Mouse (Mus musculus): ENCODE data around the gene Eif2b2. TPM values are rescaled to one million over a fixed set of nuclear protein-coding genes. Genes with fewer than 3 reads are reported as not detected.

Gene Eif2b2
- polyA plus RNA-seq, 1 experiment = 342 TPM

DNA sequence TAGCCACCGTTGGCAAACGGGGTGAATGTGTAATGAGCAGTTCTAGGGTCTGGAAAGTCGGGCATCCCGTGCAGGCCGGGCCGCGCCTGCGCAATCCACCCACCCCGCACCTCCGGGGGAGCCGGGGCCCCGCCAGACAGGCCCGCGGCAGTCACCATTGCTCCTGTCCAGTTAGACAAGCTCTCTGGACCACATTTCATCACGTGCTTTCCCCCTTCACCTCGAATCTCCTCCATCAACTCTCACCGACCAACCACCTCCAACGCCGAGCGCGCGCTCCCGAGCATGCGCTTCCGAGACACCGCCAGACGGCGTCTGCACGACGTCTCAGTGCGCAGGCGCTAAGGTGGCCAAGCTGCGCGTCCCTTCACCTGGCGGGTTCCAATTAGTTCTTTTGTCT is 51.0 kb downstream of the Eif2b2 start, which contains the start of gene Mlh3:
TSS of gene Mlh3 (minus strand) at position 281 of the 400 bp plus-strand sequence.
- no peaks in the 10 kb centered on the region for H3K79me2 ChIP-seq (ENCODE audit: control insufficient read depth, insufficient read depth)
- no peaks in the 10 kb centered on the region for H3K36me3 ChIP-seq (ENCODE audit: control insufficient read depth, insufficient read depth)
- no peak for TF ChIP-seq MYOD1 (IDR thresholded peaks at IDR 0.05; ENCODE audit: control insufficient read depth in 1 of 3, insufficient read length in 2 of 3, low read depth in 2 of 3)
- TF ChIP-seq SRF (IDR thresholded peaks at IDR 0.05; ENCODE audit: control insufficient read depth, insufficient read length, low read depth) = no peak
- no peak for TF ChIP-seq USF1 (IDR thresholded peaks at IDR 0.05; ENCODE audit: low read depth)
- TF ChIP-seq POLR2AphosphoS2 (IDR thresholded peaks at IDR 0.05; ENCODE audit: insufficient read length, low read depth) = peak; percentile 12
- TF ChIP-seq REST (IDR thresholded peaks at IDR 0.05; ENCODE audit: insufficient read depth, insufficient read length) = no peak
- TF ChIP-seq MAX (IDR thresholded peaks at IDR 0.05; ENCODE audit: low read depth) = no peak
- TF ChIP-seq CEBPB (IDR thresholded peaks at IDR 0.05; ENCODE audit: insufficient read depth, poor library complexity, severe bottlenecking) = no peak

DNA sequence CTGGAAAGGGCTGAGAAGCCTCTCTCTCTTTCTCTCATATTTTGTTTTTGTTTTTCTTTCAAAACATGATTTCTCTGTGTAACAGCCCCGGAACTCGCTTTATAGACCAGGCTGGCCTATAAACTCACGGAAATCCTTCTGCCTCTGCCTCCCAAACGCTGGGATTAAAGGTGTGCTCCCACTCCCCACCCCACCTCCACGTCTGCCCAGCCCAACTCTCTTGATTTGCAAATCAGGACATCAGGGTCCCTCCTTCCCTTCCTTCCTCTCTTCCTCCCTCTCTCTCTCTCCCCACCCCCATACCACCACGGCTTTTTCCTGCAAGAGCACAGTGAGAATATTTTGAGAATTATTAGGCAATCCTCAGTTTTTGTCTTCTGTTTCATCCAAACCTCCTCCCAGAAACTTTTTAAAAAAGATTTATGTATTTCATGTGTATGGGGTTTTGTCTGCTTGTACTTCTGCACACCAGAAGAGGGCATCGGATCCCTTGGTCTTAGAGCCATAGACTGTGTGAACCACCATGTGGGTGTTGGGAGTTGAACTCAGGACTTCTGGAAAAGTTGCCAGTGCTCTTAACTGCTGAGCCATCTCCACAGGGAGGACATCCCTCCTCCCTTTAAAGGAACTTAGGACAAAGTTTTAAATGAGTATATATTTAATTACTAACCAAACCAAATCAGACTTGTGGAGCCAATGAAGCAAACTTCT is 52.0 kb downstream of the Eif2b2 start:
- Histone ChIP-seq H3K4me3 (no peak overlapping the region), H3K27me3 (ENCODE audit: control insufficient read depth, insufficient read depth, insufficient read length) (no peaks in the 10 kb centered on the region), H3ac (ENCODE audit: control insufficient read depth, insufficient read length) (no peak overlapping the region), H3K79me2 (ENCODE audit: control insufficient read depth, insufficient read depth) (no peaks in the 10 kb centered on the region), H3K36me3 (ENCODE audit: control insufficient read depth, insufficient read depth) (no peaks in the 10 kb centered on the region), H3K4me2 (ENCODE audit: low read depth) (peak overlapping the region; percentile 19)
- TF ChIP-seq CEBPB (IDR thresholded peaks at IDR 0.05; ENCODE audit: insufficient read depth, poor library complexity, severe bottlenecking) = 0 out of 2 replicates have a peak, but pooled peaks have one; percentile 16
- no peak for TF ChIP-seq E2F4 (IDR thresholded peaks at IDR 0.05; ENCODE audit: insufficient read depth)

More for the DNA sequence above, 51.0 kb downstream of the Eif2b2 start, which contains the start of gene Mlh3:
- H3ac ChIP-seq (ENCODE audit: control insufficient read depth, insufficient read length) = no peak within 1 kb of the TSS
- H3K4me3 ChIP-seq = no peak within 1 kb of the TSS
- peak within 1 kb of the TSS; percentile 44 for H3K4me2 ChIP-seq (ENCODE audit: low read depth)
- no peaks in the 10 kb centered on the region for H3K27me3 ChIP-seq (ENCODE audit: control insufficient read depth, insufficient read depth, insufficient read length)

DNA sequence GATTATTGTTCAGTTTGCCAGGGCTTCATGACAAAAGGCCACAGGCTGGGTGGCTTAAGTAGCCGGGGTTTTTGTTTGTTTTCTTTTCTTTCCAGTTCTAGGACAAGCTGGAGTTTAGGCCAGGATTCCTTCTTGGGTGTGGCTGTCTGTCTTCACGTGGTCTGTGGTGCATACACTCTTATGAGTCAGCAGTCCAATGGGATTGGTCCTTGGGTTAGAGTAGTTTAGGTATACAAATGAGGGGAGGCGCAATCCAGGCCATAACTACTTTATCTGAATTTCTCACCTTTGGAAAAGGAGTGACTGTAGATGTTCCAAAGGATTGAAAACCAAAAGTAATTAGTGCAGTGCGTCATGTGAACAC is 52.5 kb downstream of the Eif2b2 start:
- no peak overlapping the region for H3ac ChIP-seq (ENCODE audit: control insufficient read depth, insufficient read length)
- H3K36me3 ChIP-seq (ENCODE audit: control insufficient read depth, insufficient read depth) = no peaks in the 10 kb centered on the region
- no peak overlapping the region for H3K4me3 ChIP-seq
- peak overlapping the region; percentile 19 for H3K4me2 ChIP-seq (ENCODE audit: low read depth)
- no peaks in the 10 kb centered on the region for H3K27me3 ChIP-seq (ENCODE audit: control insufficient read depth, insufficient read depth, insufficient read length)
- peak; percentile 94 for TF ChIP-seq USF1 (IDR thresholded peaks at IDR 0.05; ENCODE audit: low read depth)
- no peak for TF ChIP-seq MYOD1 (IDR thresholded peaks at IDR 0.05; ENCODE audit: control insufficient read depth in 1 of 3, insufficient read length in 2 of 3, low read depth in 2 of 3)
- H3K79me2 ChIP-seq (ENCODE audit: control insufficient read depth, insufficient read depth) = no peaks in the 10 kb centered on the region

DNA sequence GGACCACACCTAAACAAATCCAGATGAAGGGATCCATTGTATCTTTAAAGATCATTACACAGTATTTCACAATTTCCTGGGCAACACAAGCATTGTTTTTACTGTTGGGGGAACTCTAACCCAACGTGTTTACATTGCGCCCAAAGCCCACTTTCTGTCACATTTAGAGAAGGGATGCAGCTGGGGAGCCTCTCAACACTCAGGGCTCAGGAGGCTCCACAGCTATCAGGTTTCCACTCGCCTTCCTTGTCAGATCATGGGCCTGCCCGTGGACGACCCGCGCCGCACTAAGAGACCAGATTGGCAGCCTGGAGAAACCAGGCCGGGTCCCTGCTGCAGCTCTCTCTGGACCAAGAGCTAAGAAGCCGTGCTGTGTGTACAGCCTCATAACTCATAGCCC is 54.2 kb downstream of the Eif2b2 start:
- Histone ChIP-seq H3K27me3 (ENCODE audit: control insufficient read depth, insufficient read depth, insufficient read length) (no peaks in the 10 kb centered on the region), H3K4me2 (ENCODE audit: low read depth) (no peak overlapping the region), H3ac (ENCODE audit: control insufficient read depth, insufficient read length) (no peak overlapping the region), H3K79me2 (ENCODE audit: control insufficient read depth, insufficient read depth) (no peaks in the 10 kb centered on the region), H3K4me3 (no peak overlapping the region), H3K36me3 (ENCODE audit: control insufficient read depth, insufficient read depth) (no peaks in the 10 kb centered on the region)
- TF ChIP-seq CEBPB (IDR thresholded peaks at IDR 0.05; ENCODE audit: insufficient read depth, poor library complexity, severe bottlenecking) (no peak), E2F4 (IDR thresholded peaks at IDR 0.05; ENCODE audit: insufficient read depth) (no peak), TCF12 (IDR thresholded peaks at IDR 0.05; ENCODE audit: insufficient read depth, poor library complexity, severe bottlenecking) (no peak), TCF3 (IDR thresholded peaks at IDR 0.05; ENCODE audit: insufficient read length, low read depth) (no peak), REST (IDR thresholded peaks at IDR 0.05; ENCODE audit: insufficient read depth, insufficient read length) (no peak)

Other genes starting within 250 kb of the Eif2b2 start
- gene Fcf1, start 248.6 kb upstream of the Eif2b2 start, polyA plus RNA-seq (2012; fragmentation: generic; extraction: Trizol) = 129 TPM
- gene Arel1, start 248.6 kb upstream of the Eif2b2 start, polyA plus RNA-seq (2012; fragmentation: generic; extraction: Trizol) = 17.4 TPM
- 21.0 TPM for gene Ylpm1, start 223.2 kb upstream of the Eif2b2 start, polyA plus RNA-seq (2012; fragmentation: generic; extraction: Trizol)
- gene Prox2, start 108.7 kb upstream of the Eif2b2 start, polyA plus RNA-seq (2012; fragmentation: generic; extraction: Trizol) = 1.9 TPM
- 219 TPM for gene Dlst, start 108.6 kb upstream of the Eif2b2 start, polyA plus RNA-seq (2012; fragmentation: generic; extraction: Trizol)
- 0.53 TPM for gene Rps6kl1, start 68.2 kb upstream of the Eif2b2 start, polyA plus RNA-seq (2012; fragmentation: generic; extraction: Trizol)
- gene Pgf, start 41.7 kb upstream of the Eif2b2 start, polyA plus RNA-seq (2012; fragmentation: generic; extraction: Trizol) = 41.9 TPM
- 1.4 TPM for gene Mlh3, start 51.1 kb downstream of the Eif2b2 start, polyA plus RNA-seq (2012; fragmentation: generic; extraction: Trizol)
- gene Acyp1, start 69.0 kb downstream of the Eif2b2 start, polyA plus RNA-seq (2012; fragmentation: generic; extraction: Trizol) = 22.0 TPM
- gene Zc2hc1c, start 69.1 kb downstream of the Eif2b2 start, polyA plus RNA-seq (2012; fragmentation: generic; extraction: Trizol) = 1.7 TPM
- gene Nek9, start 119.9 kb downstream of the Eif2b2 start, polyA plus RNA-seq (2012; fragmentation: generic; extraction: Trizol) = 40.4 TPM
- 193 TPM for gene Tmed10, start 155.4 kb downstream of the Eif2b2 start, polyA plus RNA-seq (2012; fragmentation: generic; extraction: Trizol)

Data from myocyte (in vitro differentiated cells).